Mouse (Mus musculus): ENCODE results near the gene Dusp27. TPM values are rescaled to one million over a fixed set of nuclear protein-coding genes. Genes with fewer than 3 reads are reported as not detected.

Dusp27 gene
- polyA plus RNA-seq, 1 experiment from 2014 or later = 45.4 TPM

DNA sequence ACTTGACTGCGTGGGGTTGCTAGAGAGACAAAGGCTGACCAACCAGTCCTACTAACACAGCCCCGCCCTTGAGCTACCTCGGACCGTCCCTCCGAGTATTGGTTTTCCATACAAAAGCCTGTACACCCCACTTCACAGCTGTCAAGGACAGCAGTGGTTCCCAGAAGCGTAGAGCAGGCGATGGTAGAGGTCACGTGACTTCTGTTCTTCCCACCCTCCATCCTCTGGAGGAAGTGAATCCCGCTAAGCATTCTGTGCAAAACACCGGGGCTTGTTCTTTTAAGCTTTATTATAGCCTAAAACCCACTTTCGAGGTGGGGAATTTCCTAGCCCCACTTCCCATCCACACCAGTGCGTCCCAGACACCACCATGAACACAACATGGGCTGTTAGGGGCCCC lies 30.0 kb upstream of the Dusp27 start:
- no peak overlapping the region for H3K4me2 ChIP-seq
- H3K27me3 ChIP-seq (replicated peaks) = peaks cover 61% of the 10 kb centered on the region
- 73% methylated on average over 12 of the region's 12 CpGs for WGBS
- ATAC-seq (ENCODE audit: extremely low read depth, insufficient number of reproducible peaks, low FRiP score, low TSS enrichment) = no peak
- H3K9me3 ChIP-seq = no peaks in the 10 kb centered on the region
- no peaks in the 10 kb centered on the region for H3K36me3 ChIP-seq
- no peak overlapping the region for H3K9ac ChIP-seq
- H3K27ac ChIP-seq (replicated peaks) = no peak overlapping the region
- H3K4me3 ChIP-seq = no peak overlapping the region
- H3K4me1 ChIP-seq = peaks cover 3% of the 10 kb centered on the region

DNA sequence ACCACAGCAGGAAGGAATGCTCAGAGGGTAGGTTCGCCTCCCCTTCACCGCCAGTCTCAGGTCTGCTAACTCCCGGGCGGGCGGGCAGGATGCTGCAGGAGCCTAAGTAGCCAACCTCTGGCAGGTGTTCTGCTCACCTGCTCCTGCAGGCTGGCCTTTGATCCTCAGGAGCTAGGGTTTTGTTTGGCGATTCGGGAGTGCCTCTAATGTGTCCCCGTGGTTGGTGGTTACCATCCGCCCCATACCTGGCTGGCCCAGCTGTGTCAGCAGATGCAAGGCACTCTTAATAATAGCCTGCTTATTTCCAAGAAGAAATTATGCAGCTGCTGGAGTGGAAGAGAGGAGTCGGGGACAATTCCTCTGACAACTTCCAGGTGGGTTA lies 27.4 kb upstream of the Dusp27 start:
- Histone ChIP-seq H3K9ac (no peak overlapping the region), H3K9me3 (no peaks in the 10 kb centered on the region), H3K4me2 (no peak overlapping the region), H3K36me3 (no peaks in the 10 kb centered on the region), H3K27me3 (replicated peaks) (peaks cover 56% of the 10 kb centered on the region), H3K4me3 (no peak overlapping the region), H3K27ac (replicated peaks) (no peak overlapping the region), H3K4me1 (peaks cover 3% of the 10 kb centered on the region)
- 19% methylated on average over 10 of the region's 10 CpGs for WGBS
- ATAC-seq (ENCODE audit: extremely low read depth, insufficient number of reproducible peaks, low FRiP score, low TSS enrichment) = no peak

- Histone ChIP-seq H3K9ac (peak overlapping the region; percentile 33; the same call in 1 of the 2 replicates), H3K36me3 (no peaks in the 10 kb centered on the region), H3K9me3 (no peaks in the 10 kb centered on the region), H3K4me1 (peaks cover 3% of the 10 kb centered on the region), H3K4me3 (peak overlapping the region; percentile 38), H3K4me2 (peak overlapping the region; percentile 66), H3K27me3 (replicated peaks) (peaks cover 49% of the 10 kb centered on the region), H3K27ac (replicated peaks) (no peak overlapping the region)
- 6% methylated on average over 29 of the region's 29 CpGs for WGBS
- ATAC-seq (ENCODE audit: extremely low read depth, insufficient number of reproducible peaks, low FRiP score, low TSS enrichment) = no peak
These were observed 26.7 kb upstream of the Dusp27 start for GRCm38 (mm10) chr1:166154162-166155112.

GRCm38 (mm10) chr1:166153351-166154120 lies 25.8 kb upstream of the Dusp27 start:
- no peaks in the 10 kb centered on the region for H3K9me3 ChIP-seq
- peaks cover 3% of the 10 kb centered on the region for H3K4me1 ChIP-seq
- WGBS = 12% methylated on average over 18 of the region's 18 CpGs
- no peak for ATAC-seq (ENCODE audit: extremely low read depth, insufficient number of reproducible peaks, low FRiP score, low TSS enrichment)
- no peak overlapping the region for H3K4me3 ChIP-seq
- no peaks in the 10 kb centered on the region for H3K36me3 ChIP-seq
- H3K9ac ChIP-seq = no peak overlapping the region
- H3K27ac ChIP-seq (replicated peaks) = no peak overlapping the region
- peaks cover 40% of the 10 kb centered on the region for H3K27me3 ChIP-seq (replicated peaks)
- H3K4me2 ChIP-seq = peak overlapping the region; percentile 66

DNA sequence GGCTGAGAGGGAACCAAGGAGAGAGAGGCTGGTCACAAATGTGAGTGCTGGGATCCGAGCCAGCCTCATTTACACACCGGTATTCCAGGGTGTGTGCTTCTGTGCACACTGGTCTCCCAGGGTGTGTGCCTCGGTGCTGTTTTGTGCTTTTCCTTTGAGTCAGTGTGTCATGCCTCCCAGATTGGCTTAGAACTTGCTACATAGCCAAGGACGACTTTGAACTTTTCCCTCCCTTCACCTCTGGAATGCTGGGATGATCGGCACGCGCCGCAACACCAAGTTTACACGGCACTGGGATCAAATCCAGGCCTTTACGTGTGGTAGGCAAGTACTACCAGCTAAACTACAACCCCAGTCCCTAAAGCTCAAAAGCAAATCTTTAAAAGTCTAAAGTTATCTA lies 24.3 kb upstream of the Dusp27 start:
- Histone ChIP-seq H3K4me3 (no peak overlapping the region), H3K9me3 (no peaks in the 10 kb centered on the region), H3K27me3 (replicated peaks) (peaks cover 27% of the 10 kb centered on the region), H3K27ac (replicated peaks) (no peak overlapping the region), H3K4me2 (no peak overlapping the region), H3K9ac (no peak overlapping the region), H3K36me3 (no peaks in the 10 kb centered on the region), H3K4me1 (peaks cover 6% of the 10 kb centered on the region)
- no peak for ATAC-seq (ENCODE audit: extremely low read depth, insufficient number of reproducible peaks, low FRiP score, low TSS enrichment)
- whole genome bisulfite sequencing = 78% methylated on average over 10 of the region's 10 CpGs

DNA sequence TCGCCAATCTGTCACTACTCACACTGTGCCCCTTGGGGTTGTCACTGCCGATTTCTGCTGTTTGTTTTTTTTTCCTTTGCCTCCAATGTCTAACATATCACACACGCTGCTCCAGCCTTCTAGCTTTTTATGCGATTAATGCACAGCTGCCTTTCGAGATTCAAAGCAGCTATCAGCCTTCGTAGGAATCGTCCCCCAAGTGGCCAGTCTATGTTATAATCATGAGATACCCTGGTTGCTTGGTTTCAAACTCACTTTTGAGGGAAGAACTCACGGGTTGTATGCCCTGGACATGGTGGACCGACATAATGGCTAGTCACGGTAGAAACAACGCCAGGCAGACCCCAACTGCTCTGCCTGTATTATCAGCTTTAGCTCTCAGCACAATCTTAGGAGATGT lies 23.6 kb upstream of the Dusp27 start:
- Histone ChIP-seq H3K9ac (no peak overlapping the region), H3K9me3 (no peaks in the 10 kb centered on the region), H3K4me3 (no peak overlapping the region), H3K27ac (replicated peaks) (no peak overlapping the region), H3K4me1 (peaks cover 6% of the 10 kb centered on the region), H3K4me2 (no peak overlapping the region), H3K36me3 (no peaks in the 10 kb centered on the region), H3K27me3 (replicated peaks) (peaks cover 20% of the 10 kb centered on the region)
- ATAC-seq (ENCODE audit: extremely low read depth, insufficient number of reproducible peaks, low FRiP score, low TSS enrichment) = no peak
- 56% methylated on average over 11 of the region's 11 CpGs for WGBS

DNA sequence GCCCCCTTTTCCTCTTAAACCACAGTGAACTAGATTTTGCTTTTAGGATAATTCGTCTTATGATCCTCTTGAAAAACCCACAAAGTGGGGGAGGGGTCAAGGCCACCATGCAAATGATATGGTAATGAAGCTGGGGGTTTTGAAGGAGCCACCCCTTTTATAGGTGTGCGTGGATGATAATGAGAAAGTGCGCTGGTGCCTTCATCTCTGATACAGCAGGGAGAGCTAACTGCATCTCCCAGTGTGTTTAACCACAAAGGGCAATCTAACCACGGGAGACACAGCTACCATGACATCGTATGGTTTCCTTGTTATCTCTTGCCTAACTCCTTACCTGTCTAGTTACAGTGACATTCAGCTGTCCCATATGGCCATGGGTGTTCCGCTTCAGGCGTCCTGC lies 22.3 kb upstream of the Dusp27 start:
- 77% methylated on average over 7 of the region's 7 CpGs for WGBS
- Histone ChIP-seq H3K27ac (replicated peaks) (no peak overlapping the region), H3K4me3 (no peak overlapping the region)

DNA sequence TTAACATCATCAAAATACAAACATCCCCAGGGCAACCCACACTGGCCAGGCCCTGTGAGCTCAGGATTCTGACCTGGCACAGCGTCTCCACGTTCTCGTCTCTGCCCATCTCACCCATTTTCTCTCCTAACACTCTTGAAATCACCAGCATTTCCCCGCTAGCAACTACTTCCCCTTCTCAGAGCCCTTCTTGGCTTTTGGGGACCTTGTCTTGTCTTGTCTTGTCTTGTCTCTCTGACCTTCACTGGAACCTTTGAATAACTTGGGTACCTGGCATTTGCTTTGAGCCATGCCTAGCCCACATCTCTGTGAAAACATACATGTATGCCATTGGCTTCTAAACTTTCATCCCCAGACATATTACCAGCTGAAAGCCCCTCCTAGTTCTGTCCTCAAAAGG lies 21.7 kb upstream of the Dusp27 start:
- no peaks in the 10 kb centered on the region for H3K36me3 ChIP-seq
- no peak overlapping the region for H3K4me3 ChIP-seq
- no peak overlapping the region for H3K4me2 ChIP-seq
- H3K27ac ChIP-seq (replicated peaks) = no peak overlapping the region
- peaks cover 4% of the 10 kb centered on the region for H3K27me3 ChIP-seq (replicated peaks)
- ATAC-seq (ENCODE audit: extremely low read depth, insufficient number of reproducible peaks, low FRiP score, low TSS enrichment) = no peak
- no peaks in the 10 kb centered on the region for H3K9me3 ChIP-seq
- H3K9ac ChIP-seq = no peak overlapping the region
- H3K4me1 ChIP-seq = peaks cover 5% of the 10 kb centered on the region
- WGBS = 83% methylated on average over 4 of the region's 4 CpGs

More for the DNA sequence above, 22.3 kb upstream of the Dusp27 start:
- H3K9me3 ChIP-seq = no peaks in the 10 kb centered on the region
- H3K4me2 ChIP-seq = no peak overlapping the region
- H3K36me3 ChIP-seq = no peaks in the 10 kb centered on the region
- no peak overlapping the region for H3K9ac ChIP-seq
- ATAC-seq (ENCODE audit: extremely low read depth, insufficient number of reproducible peaks, low FRiP score, low TSS enrichment) = no peak
- H3K4me1 ChIP-seq = peaks cover 6% of the 10 kb centered on the region
- H3K27me3 ChIP-seq (replicated peaks) = peaks cover 10% of the 10 kb centered on the region

GRCm38 (mm10) chr1:166147657-166148056 lies 19.9 kb upstream of the Dusp27 start:
- Histone ChIP-seq H3K4me3 (no peak overlapping the region), H3K4me2 (no peak overlapping the region), H3K27ac (replicated peaks) (no peak overlapping the region), H3K27me3 (replicated peaks) (no peaks in the 10 kb centered on the region), H3K4me1 (peaks cover 3% of the 10 kb centered on the region; the same call in 1 of the 2 replicates), H3K9me3 (no peaks in the 10 kb centered on the region), H3K36me3 (no peaks in the 10 kb centered on the region), H3K9ac (no peak overlapping the region)
- 48% methylated on average over 3 of the region's 3 CpGs for WGBS
- ATAC-seq (ENCODE audit: extremely low read depth, insufficient number of reproducible peaks, low FRiP score, low TSS enrichment) = no peak

DNA sequence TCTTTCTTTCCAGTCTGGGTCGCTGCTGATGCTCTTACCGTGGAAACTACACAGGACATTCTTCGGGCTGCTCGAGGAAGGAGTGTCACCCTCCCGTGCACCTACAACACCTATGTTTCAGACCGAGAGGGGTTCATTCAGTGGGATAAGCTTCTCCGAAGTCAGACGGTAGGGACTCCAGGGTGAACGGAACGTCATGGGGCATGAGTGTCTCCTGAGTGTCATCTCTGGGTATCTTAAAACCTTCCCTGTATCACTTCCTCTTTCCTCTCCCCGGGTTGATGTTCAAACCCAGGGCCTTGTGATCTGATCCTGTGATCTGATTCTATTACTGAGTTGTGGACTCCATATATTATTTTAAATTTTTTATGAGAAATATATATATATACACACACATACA lies 18.9 kb upstream of the Dusp27 start:
- no peaks in the 10 kb centered on the region for H3K27me3 ChIP-seq (replicated peaks)

DNA sequence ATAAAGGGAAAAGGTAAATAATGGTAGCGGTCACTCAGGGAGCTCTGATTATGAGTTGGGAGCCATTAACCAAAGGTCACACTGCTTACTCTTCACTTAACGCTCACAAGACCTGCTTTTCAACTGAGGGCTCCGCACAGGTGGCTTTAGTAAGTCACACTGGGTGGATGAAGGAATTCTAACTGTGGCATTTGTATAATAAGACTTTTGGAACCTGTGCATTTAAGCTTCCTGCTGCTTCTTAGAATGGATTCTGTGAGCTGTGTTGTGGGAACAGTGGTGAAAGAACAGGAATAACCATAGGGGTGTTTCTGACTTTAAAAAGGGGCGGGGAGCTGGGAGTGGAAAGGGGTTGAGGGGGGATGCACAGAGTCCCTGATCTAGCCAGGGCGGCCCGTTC lies 14.6 kb upstream of the Dusp27 start:
- Histone ChIP-seq H3K36me3 (no peaks in the 10 kb centered on the region), H3K9ac (no peak overlapping the region), H3K4me3 (no peak overlapping the region), H3K27ac (replicated peaks) (no peak overlapping the region), H3K27me3 (replicated peaks) (no peaks in the 10 kb centered on the region), H3K4me2 (no peak overlapping the region), H3K4me1 (peaks cover 12% of the 10 kb centered on the region), H3K9me3 (no peaks in the 10 kb centered on the region)
- WGBS = 75% methylated on average over 6 of the region's 6 CpGs
- ATAC-seq (ENCODE audit: extremely low read depth, insufficient number of reproducible peaks, low FRiP score, low TSS enrichment) = no peak

More for the DNA sequence above, 18.9 kb upstream of the Dusp27 start:
- WGBS = 70% methylated on average over 11 of the region's 11 CpGs
- no peak overlapping the region for H3K9ac ChIP-seq
- no peak overlapping the region for H3K4me2 ChIP-seq
- no peak for ATAC-seq (ENCODE audit: extremely low read depth, insufficient number of reproducible peaks, low FRiP score, low TSS enrichment)
- H3K27ac ChIP-seq (replicated peaks) = no peak overlapping the region
- H3K4me1 ChIP-seq = peaks cover 3% of the 10 kb centered on the region; the same call in 1 of the 2 replicates
- no peaks in the 10 kb centered on the region for H3K36me3 ChIP-seq
- H3K4me3 ChIP-seq = no peak overlapping the region
- no peaks in the 10 kb centered on the region for H3K9me3 ChIP-seq

Measured in heart, embryonic 13.5 days (tissue).